Mouse (Mus musculus) lung, embryonic 16.5 days (tissue): ENCODE results near the gene Rbbp6. TPM values are rescaled to one million over a fixed set of nuclear protein-coding genes. Genes with fewer than 3 reads are reported as not detected.

Experiments used
- ATAC-seq: fragments of 200-750 bp; cut with Nextera tagmentation; 2 replicates; pipeline ENCODE4 v1.8.0; 2017; ENCODE audit warnings: low read depth, mild to moderate bottlenecking, moderate library complexity
- H3K27ac ChIP-seq: fragments of 300-500 bp; sonication (generic); 2 replicates; pipeline ENCODE4 v1.5.1; 2014; ENCODE audit warnings: mild to moderate bottlenecking, control low read depth, low read length
- H3K27me3 ChIP-seq: fragments of 300-500 bp; sonication (generic); 2 replicates; pipeline ENCODE4 v1.6.1; 2014; ENCODE audit warnings: low read depth, low read length, mixed read lengths; ENCODE audit not compliant: control insufficient read depth, insufficient read depth
- H3K36me3 ChIP-seq: fragments of 300-500 bp; sonication (generic); 2 replicates; pipeline ENCODE4 v1.6.1; 2014; ENCODE audit warnings: low read length; ENCODE audit not compliant: control insufficient read depth, insufficient read depth
- H3K4me1 ChIP-seq: fragments of 300-500 bp; sonication (generic); replicated peaks from 2 replicates; pipeline ENCODE4 v1.6.1; 2014; ENCODE audit warnings: low read length, mixed read lengths; ENCODE audit not compliant: control insufficient read depth, insufficient read depth
- H3K4me2 ChIP-seq: fragments of 300-500 bp; sonication (generic); 2 replicates; pipeline ENCODE4 v1.6.1; 2014; ENCODE audit warnings: low read depth, low read length, control low read depth
- H3K4me3 ChIP-seq: fragments of 300-500 bp; sonication (generic); 2 replicates; pipeline ENCODE4 v1.5.1; 2014; ENCODE audit warnings: mild to moderate bottlenecking, low read length, control low read depth
- H3K9ac ChIP-seq: fragments of 300-500 bp; sonication (generic); 2 replicates; pipeline ENCODE4 v1.6.1; 2014; ENCODE audit warnings: low read length, control low read depth
- H3K9me3 ChIP-seq: fragments of 300-500 bp; sonication (generic); 2 replicates; pipeline ENCODE4 v1.6.1; 2016; ENCODE audit warnings: low read length; ENCODE audit not compliant: control insufficient read depth
- WGBS: fragments of 180-500 bp; shearing (Covaris S2); extraction: QIAGEN DNeasy Blood & Tissue Kit; methylation state at CpG from one replicate; pipeline ENCODE4 v1.1.7; 2014; 5-methylcytosine and 5-hydroxymethylcytosine counted together
- polyA plus RNA-seq: library from polyadenylated mRNA; unstranded; fragments of >200 nt; fragmentation: Nextera tagmentation; extraction: Ambion mirVana; gene quantifications from 2 replicates; pipeline ENCODE4 v1.2.1, GENCODE M21; 2015

Gene Rbbp6
- polyA plus RNA-seq, 1 experiment from 2014 or later: 23.8 TPM

- H3K27ac ChIP-seq: no peak overlapping the region
- H3K9ac ChIP-seq: peak overlapping the region; percentile 1; the same call in 1 of the 2 replicates
- H3K4me3 ChIP-seq: peak overlapping the region; percentile 38
- H3K4me2 ChIP-seq: peak overlapping the region; percentile 64
- H3K27me3 ChIP-seq: no peaks in the 10 kb centered on the region
- peaks cover 10% of the 10 kb centered on the region for H3K4me1 ChIP-seq
- no peak for ATAC-seq
- WGBS: 17% methylated on average over 13 of the region's 13 CpGs
- no peaks in the 10 kb centered on the region for H3K9me3 ChIP-seq
- no peaks in the 10 kb centered on the region for H3K36me3 ChIP-seq
These were observed 64.8 kb downstream of the Rbbp6 start for GRCm38 (mm10) chr7:123030295-123030694.

- 0% methylated on average over 21 of the region's 21 CpGs for WGBS
- H3K9ac ChIP-seq: peak overlapping the region; percentile 1; the same call in 1 of the 2 replicates
- H3K4me2 ChIP-seq: peak overlapping the region; percentile 64
- no peaks in the 10 kb centered on the region for H3K36me3 ChIP-seq
- peaks cover 10% of the 10 kb centered on the region for H3K4me1 ChIP-seq
- H3K27ac ChIP-seq: no peak overlapping the region
- H3K4me3 ChIP-seq: peak overlapping the region; percentile 38
- H3K27me3 ChIP-seq: no peaks in the 10 kb centered on the region
- peak; percentile 77 for ATAC-seq
- no peaks in the 10 kb centered on the region for H3K9me3 ChIP-seq
These were observed 65.3 kb downstream of the Rbbp6 start for GRCm38 (mm10) chr7:123030709-123031181.

- Histone ChIP-seq H3K4me3 (peak overlapping the region; percentile 38), H3K27me3 (no peaks in the 10 kb centered on the region), H3K9me3 (no peaks in the 10 kb centered on the region), H3K4me2 (peak overlapping the region; percentile 64), H3K4me1 (peaks cover 10% of the 10 kb centered on the region), H3K9ac (no peak overlapping the region), H3K36me3 (no peaks in the 10 kb centered on the region), H3K27ac (no peak overlapping the region)
- 3% methylated on average over 12 of the region's 12 CpGs for WGBS
- ATAC-seq: no peak; the same call in 1 of the 2 replicates
These were observed 65.8 kb downstream of the Rbbp6 start for GRCm38 (mm10) chr7:123031211-123031743.

- H3K4me1 ChIP-seq: peaks cover 9% of the 10 kb centered on the region
- ATAC-seq: no peak
- H3K9ac ChIP-seq: no peak overlapping the region
- 59% methylated on average over 8 of the region's 8 CpGs for WGBS
- no peak overlapping the region for H3K27ac ChIP-seq
- H3K36me3 ChIP-seq: no peaks in the 10 kb centered on the region
- no peak overlapping the region for H3K4me3 ChIP-seq
- no peaks in the 10 kb centered on the region; the same call in 1 of the 2 replicates for H3K9me3 ChIP-seq
- no peaks in the 10 kb centered on the region for H3K27me3 ChIP-seq
- no peak overlapping the region for H3K4me2 ChIP-seq
These were observed 69.8 kb downstream of the Rbbp6 start for GRCm38 (mm10) chr7:123035314-123035713.

- no peaks in the 10 kb centered on the region for H3K36me3 ChIP-seq
- H3K4me2 ChIP-seq: no peak overlapping the region
- no peaks in the 10 kb centered on the region for H3K27me3 ChIP-seq
- H3K9me3 ChIP-seq: no peaks in the 10 kb centered on the region; the same call in 1 of the 2 replicates
- H3K4me3 ChIP-seq: no peak overlapping the region
- no peak overlapping the region for H3K27ac ChIP-seq
- no peak overlapping the region for H3K9ac ChIP-seq
- no peak for ATAC-seq
- H3K4me1 ChIP-seq: no peaks in the 10 kb centered on the region
These were observed 73.8 kb downstream of the Rbbp6 start for GRCm38 (mm10) chr7:123039302-123039701.

GRCm38 (mm10) chr7:123045146-123045545 lies 79.7 kb downstream of the Rbbp6 start:
- H3K9me3 ChIP-seq: no peaks in the 10 kb centered on the region
- H3K27ac ChIP-seq: no peak overlapping the region
- H3K9ac ChIP-seq: no peak overlapping the region
- H3K4me3 ChIP-seq: no peak overlapping the region
- no peaks in the 10 kb centered on the region; the same call in 1 of the 2 replicates for H3K4me1 ChIP-seq
- 91% methylated on average over 3 of the region's 3 CpGs for WGBS
- no peak overlapping the region for H3K4me2 ChIP-seq
- ATAC-seq: no peak
- no peaks in the 10 kb centered on the region for H3K27me3 ChIP-seq
- H3K36me3 ChIP-seq: no peaks in the 10 kb centered on the region

GRCm38 (mm10) chr7:123046473-123047091 lies 81.1 kb downstream of the Rbbp6 start:
- H3K9me3 ChIP-seq: no peaks in the 10 kb centered on the region
- WGBS: 45% methylated on average over 13 of the region's 13 CpGs
- H3K4me3 ChIP-seq: no peak overlapping the region
- H3K36me3 ChIP-seq: no peaks in the 10 kb centered on the region
- no peaks in the 10 kb centered on the region for H3K27me3 ChIP-seq
- peak overlapping the region; percentile 43; the same call in 1 of the 2 replicates for H3K27ac ChIP-seq
- H3K9ac ChIP-seq: no peak overlapping the region
- ATAC-seq: peak; percentile 45; the same call in 1 of the 2 replicates
- no peaks in the 10 kb centered on the region; the same call in 1 of the 2 replicates for H3K4me1 ChIP-seq
- peak overlapping the region; percentile 32 for H3K4me2 ChIP-seq

Other genes with a start within 250 kb of the Rbbp6 start
- gene Tnrc6a, start 158.2 kb downstream of the Rbbp6 start, polyA plus RNA-seq: 41.9 and 43.8 TPM in 2 replicates
- gene Slc5a11, start 249.1 kb downstream of the Rbbp6 start, polyA plus RNA-seq: 0.28 TPM in 1 of 2 replicates, not detected in the other